Mouse (Mus musculus) kidney, adult 2 months (tissue): ENCODE data around the gene Wdr45. TPM values are rescaled to one million over a fixed set of nuclear protein-coding genes. Genes with fewer than 3 reads are reported as not detected.
A peak's percentile ranks its signal among the peaks of the same experiment; 100 is the strongest.

Experiments
- DNase-seq: peaks from one replicate; pipeline ENCODE4 v3.0.0; 2021
- H3K27ac ChIP-seq: fragments of 200-500 bp; 2 replicates; pipeline ENCODE4 v1.5.1; 2012; ENCODE audit warnings: low read depth, low read length, control low read depth, inconsistent platforms; ENCODE audit not compliant: insufficient read depth
- H3K27me3 ChIP-seq: fragments of 200-500 bp; replicated peaks from 2 replicates; pipeline ENCODE4 v1.6.1; 2012; ENCODE audit warnings: mild to moderate bottlenecking, moderate library complexity, low read length, inconsistent platforms; ENCODE audit not compliant: control insufficient read depth, insufficient read depth
- H3K36me3 ChIP-seq: fragments of 200-500 bp; 2 replicates; pipeline ENCODE4 v1.6.1; 2012; ENCODE audit warnings: mild to moderate bottlenecking, moderate library complexity, low read length, inconsistent platforms; ENCODE audit not compliant: control insufficient read depth, insufficient read depth
- H3K4me1 ChIP-seq: fragments of 200-500 bp; 2 replicates; pipeline ENCODE4 v1.6.1; 2011; ENCODE audit warnings: low read length; ENCODE audit not compliant: control insufficient read depth, insufficient read depth
- H3K4me3 ChIP-seq: fragments of 200-500 bp; 2 replicates; pipeline ENCODE4 v1.5.1; 2011; ENCODE audit warnings: mild to moderate bottlenecking, low read depth, low read length, control low read depth; ENCODE audit not compliant: insufficient read depth
- CTCF ChIP-seq: fragments of 200-500 bp; conservative IDR thresholded peaks from 2 replicates; pipeline ENCODE4 v1.5.1; 2011; ENCODE audit warnings: low read depth, mild to moderate bottlenecking, control low read depth, low read length, moderate library complexity, mixed read lengths; ENCODE audit not compliant: insufficient read depth, insufficient read length
- POLR2A ChIP-seq: fragments of 200-500 bp; IDR thresholded peaks from one replicate; pipeline ENCODE4 v1.6.1; 2011; ENCODE audit warnings: low read depth, low read length, control low read depth
- WGBS: fragments of 180-500 bp; shearing (Covaris S2); methylation state at CpG from one replicate; pipeline ENCODE4 v1.1.7; 2018; 5-methylcytosine and 5-hydroxymethylcytosine counted together
- polyA plus RNA-seq: library from polyadenylated mRNA; depleted of rRNA; stranded (reverse); fragments of >200 nt; gene quantifications from 2 replicates; pipeline ENCODE4 v1.2.3, GENCODE M21; 2012

The Wdr45 gene
- polyA plus RNA-seq, 1 experiment: 73.1 TPM

- no peak for TF ChIP-seq CTCF
- TF ChIP-seq POLR2A: no peak
- Histone ChIP-seq H3K4me1 (no peaks in the 10 kb centered on the region), H3K27me3 (no peaks in the 10 kb centered on the region), H3K27ac (peak within 1 kb of the TSS; percentile 98), H3K36me3 (no peaks in the 10 kb centered on the region), H3K4me3 (peak within 1 kb of the TSS; percentile 97)
- peak; percentile 84 for DNase-seq
- 4% methylated on average over 22 of the region's 22 CpGs for WGBS
These were observed 7.6 kb downstream of the Wdr45 start, which contains the start of gene Gm45208 for GRCm38 (mm10) chrX:7721514-7722281. Gene Gm45208 (plus strand): TSS chrX:7722245.

- Histone ChIP-seq H3K4me3 (peak overlapping the region; percentile 97), H3K36me3 (no peaks in the 10 kb centered on the region), H3K27ac (peak overlapping the region; percentile 45; the same call in 1 of the 2 replicates), H3K4me1 (no peaks in the 10 kb centered on the region), H3K27me3 (no peaks in the 10 kb centered on the region)
- no peak for DNase-seq
- TF ChIP-seq POLR2A (no peak), CTCF (no peak)
- WGBS: under 1% methylated on average over 11 of the region's 11 CpGs
These were observed 8.1 kb downstream of the Wdr45 start for GRCm38 (mm10) chrX:7722282-7722611.

GRCm38 (mm10) chrX:7722691-7723090 is 8.6 kb downstream of the Wdr45 start:
- Histone ChIP-seq H3K4me3 (peak overlapping the region; percentile 97), H3K4me1 (no peaks in the 10 kb centered on the region), H3K36me3 (no peaks in the 10 kb centered on the region), H3K27me3 (no peaks in the 10 kb centered on the region), H3K27ac (no peak overlapping the region)
- no peak for DNase-seq
- 6% methylated on average over 4 of the region's 4 CpGs for WGBS
- no peak for TF ChIP-seq CTCF
- TF ChIP-seq POLR2A: no peak

GRCm38 (mm10) chrX:7724135-7724534 is 10.0 kb downstream of the Wdr45 start:
- WGBS: 81% methylated on average over 7 of the region's 7 CpGs
- no peaks in the 10 kb centered on the region for H3K36me3 ChIP-seq
- H3K4me1 ChIP-seq: 0 out of 2 replicates have a peak, but pooled peaks cover 3% of the 10 kb centered on the region
- no peaks in the 10 kb centered on the region for H3K27me3 ChIP-seq
- no peak overlapping the region for H3K4me3 ChIP-seq
- H3K27ac ChIP-seq: no peak overlapping the region
- no peak for DNase-seq
- TF ChIP-seq POLR2A: no peak
- TF ChIP-seq CTCF: no peak

GRCm38 (mm10) chrX:7725841-7726240 is 11.7 kb downstream of the Wdr45 start:
- 92% methylated on average over 12 of the region's 12 CpGs for WGBS
- TF ChIP-seq POLR2A: no peak
- TF ChIP-seq CTCF: no peak
- H3K36me3 ChIP-seq: no peaks in the 10 kb centered on the region
- no peak overlapping the region for H3K27ac ChIP-seq
- no peak for DNase-seq
- H3K27me3 ChIP-seq: no peaks in the 10 kb centered on the region
- H3K4me3 ChIP-seq: no peak overlapping the region
- 0 out of 2 replicates have a peak, but pooled peaks cover 3% of the 10 kb centered on the region for H3K4me1 ChIP-seq

GRCm38 (mm10) chrX:7727176-7727575 is 13.0 kb downstream of the Wdr45 start:
- Histone ChIP-seq H3K27me3 (no peaks in the 10 kb centered on the region), H3K4me1 (0 out of 2 replicates have a peak, but pooled peaks cover 3% of the 10 kb centered on the region), H3K4me3 (no peak overlapping the region), H3K27ac (no peak overlapping the region), H3K36me3 (no peaks in the 10 kb centered on the region)
- no peak for DNase-seq
- no peak for TF ChIP-seq POLR2A
- TF ChIP-seq CTCF: no peak
- WGBS: 86% methylated on average over 13 of the region's 13 CpGs

- H3K4me3 ChIP-seq: peak within 1 kb of the TSS; percentile 71
- 2% methylated on average over 42 of the region's 42 CpGs for WGBS
- 0 out of 2 replicates have a peak, but pooled peaks cover 3% of the 10 kb centered on the region for H3K4me1 ChIP-seq
- no peak within 1 kb of the TSS; the same call in 1 of the 2 replicates for H3K27ac ChIP-seq
- TF ChIP-seq CTCF: no peak
- no peak for TF ChIP-seq POLR2A
- H3K36me3 ChIP-seq: no peaks in the 10 kb centered on the region
- DNase-seq: peak; percentile 91
- no peaks in the 10 kb centered on the region for H3K27me3 ChIP-seq
These were observed 14.2 kb downstream of the Wdr45 start, which contains the start of gene Praf2 for GRCm38 (mm10) chrX:7728215-7728921. Gene Praf2 (plus strand): TSS chrX:7728439.
